Mouse (Mus musculus) heart, adult 11 months (tissue): ENCODE results near the gene S100pbp.

Experiments used
- DNase-seq: peaks from one replicate; pipeline ENCODE4 v3.0.0; 2022

Gene S100pbp

DNA sequence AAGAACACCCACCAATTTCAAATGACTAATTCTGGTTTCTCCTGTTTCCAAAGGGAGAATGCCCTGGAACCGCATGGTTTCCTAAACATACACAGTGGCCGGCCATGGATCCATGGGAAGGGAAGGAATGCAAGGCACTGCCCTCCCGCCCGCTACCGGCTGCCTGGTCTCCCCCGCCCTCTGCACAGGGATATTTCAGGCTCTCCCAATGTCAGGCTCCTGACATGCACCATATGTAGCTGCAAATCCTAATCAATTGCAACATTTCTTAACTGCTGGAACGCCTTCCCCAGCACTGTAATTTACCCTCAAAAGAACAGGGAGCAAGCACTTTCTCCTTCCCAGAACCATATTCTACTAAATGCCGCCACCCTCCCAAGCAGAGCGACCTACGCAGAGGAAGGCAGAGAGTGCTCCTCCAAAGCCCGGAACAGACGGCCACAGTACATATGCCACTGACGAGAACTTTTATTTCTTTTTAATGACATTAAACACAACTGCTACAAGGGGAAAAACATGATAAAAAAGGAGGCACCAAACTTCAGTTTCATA is 41.9 kb downstream of the S100pbp start:
- peak; percentile 89 for DNase-seq

DNA sequence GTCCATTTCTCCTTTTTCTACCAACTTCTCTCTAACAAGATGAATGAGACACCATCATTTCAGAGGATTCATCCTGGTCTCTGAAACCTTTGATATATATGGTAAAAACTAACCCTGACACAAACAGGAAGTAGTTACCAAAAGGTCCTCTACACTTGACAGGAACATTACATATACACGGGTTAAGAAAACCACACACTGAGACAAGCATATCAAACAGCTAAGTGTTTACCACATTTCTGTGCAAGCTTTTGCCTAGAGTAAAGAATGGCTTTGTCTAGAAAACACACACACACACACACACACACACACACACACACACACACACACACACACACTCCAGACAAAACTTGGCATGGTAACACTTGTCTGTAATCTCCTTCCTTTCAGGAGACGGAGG is 43.1 kb downstream of the S100pbp start:
- no peak for DNase-seq

DNA sequence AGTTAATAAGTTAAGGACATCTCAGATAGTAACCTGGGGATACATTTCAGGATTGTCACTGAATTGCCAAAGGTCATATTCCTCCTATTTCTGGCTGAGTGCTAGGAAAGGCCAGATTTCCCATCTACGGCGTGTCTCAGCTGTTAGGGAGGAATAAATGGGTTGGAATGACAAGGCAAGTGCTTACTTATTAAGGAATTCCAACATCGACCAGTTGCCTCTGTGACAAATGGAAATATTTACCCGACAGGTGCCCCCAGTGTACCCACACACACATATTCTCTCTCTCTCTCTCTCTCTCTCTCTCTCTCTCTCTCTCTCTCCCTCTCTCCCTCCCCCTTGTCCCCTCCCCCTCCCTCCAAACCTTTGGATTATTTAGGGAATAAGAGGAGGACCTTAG is 43.6 kb downstream of the S100pbp start:
- DNase-seq, result no peak

DNA sequence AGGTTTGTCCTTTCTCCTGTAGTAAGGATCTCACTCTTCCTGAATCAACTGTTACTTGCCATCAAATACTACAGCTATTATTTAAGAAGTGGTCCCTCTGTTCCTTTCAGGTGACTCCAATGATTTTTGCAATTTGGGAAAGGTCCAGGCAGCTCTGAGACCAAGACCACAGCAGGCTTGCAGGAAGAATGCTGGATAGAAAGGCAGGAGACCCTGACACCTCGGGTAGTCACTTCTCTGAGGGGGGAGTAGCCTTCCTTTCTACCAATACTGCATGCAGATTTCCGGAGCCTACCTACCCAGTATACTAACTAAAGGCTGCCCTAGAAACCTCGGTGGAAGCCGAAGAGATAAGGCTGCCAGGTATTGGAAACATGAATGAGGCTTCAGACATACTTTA is 44.1 kb downstream of the S100pbp start:
- peak; percentile 79 for DNase-seq

DNA sequence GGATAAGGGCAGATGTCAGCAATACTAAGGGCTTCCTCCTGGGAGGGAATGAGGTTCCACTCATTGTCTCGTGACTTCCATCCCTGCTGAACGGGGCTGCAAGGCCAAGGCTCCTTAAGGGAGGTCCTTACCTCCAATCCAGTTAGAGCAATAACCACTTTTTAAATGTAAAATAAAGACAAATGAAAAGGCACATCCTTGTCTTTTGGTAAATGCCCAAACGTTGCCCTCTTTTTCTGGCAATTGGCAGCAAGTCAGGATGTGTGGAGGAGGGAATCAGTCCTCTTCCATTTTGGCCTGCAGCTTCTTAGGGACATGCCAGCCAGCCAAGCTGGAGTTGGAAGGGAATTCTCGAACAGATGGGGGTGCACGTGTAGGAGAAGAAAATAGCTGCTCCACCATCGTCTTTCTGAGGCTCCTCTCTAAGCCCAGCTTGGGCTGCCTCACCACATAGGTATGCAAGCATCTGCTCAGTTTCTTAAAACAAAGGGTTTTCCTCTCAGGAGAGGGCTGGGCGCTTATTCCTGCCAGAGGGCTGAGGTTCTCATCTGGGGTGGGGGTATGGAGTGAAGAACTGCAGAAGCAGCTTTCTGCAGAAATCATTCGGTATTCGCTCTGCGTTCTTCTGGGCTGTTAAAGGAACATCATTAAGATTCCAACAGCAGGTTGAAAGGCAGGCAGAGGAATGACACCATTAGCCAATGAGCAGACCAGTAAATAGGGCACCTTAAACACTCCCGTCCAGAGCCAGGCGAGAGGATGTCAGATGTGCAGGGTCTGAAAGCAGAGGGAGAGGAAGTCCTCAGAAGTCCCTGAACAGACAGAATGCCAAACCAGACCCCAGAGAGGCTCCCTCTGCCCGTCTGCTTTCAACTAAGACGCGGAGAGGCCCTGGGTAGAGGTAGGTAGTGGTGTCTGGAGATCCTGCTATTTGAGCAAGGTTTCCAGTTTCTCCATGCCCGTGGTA is 44.8 kb downstream of the S100pbp start:
- DNase-seq, result peak; percentile 90

DNA sequence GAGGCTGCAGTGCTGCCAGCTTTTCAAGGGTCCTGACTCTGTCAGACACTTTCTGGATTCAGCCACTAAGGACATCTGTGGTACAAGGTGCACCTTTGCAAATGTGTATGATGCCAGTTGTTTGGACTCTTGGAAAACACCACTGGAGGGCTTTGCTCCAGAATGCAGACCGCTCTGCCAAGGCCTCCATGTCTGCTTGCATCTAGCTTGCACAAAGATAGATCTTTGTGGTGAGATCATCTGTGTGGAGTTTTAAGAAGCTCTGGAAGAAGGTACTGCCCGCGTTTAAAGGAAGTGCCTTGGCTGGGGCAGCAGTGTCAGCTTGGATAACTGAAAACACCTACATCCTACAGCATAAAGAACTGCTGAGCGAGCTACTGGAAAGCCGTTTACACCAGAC is 46.0 kb downstream of the S100pbp start:
- peak; percentile 84 for DNase-seq

DNA sequence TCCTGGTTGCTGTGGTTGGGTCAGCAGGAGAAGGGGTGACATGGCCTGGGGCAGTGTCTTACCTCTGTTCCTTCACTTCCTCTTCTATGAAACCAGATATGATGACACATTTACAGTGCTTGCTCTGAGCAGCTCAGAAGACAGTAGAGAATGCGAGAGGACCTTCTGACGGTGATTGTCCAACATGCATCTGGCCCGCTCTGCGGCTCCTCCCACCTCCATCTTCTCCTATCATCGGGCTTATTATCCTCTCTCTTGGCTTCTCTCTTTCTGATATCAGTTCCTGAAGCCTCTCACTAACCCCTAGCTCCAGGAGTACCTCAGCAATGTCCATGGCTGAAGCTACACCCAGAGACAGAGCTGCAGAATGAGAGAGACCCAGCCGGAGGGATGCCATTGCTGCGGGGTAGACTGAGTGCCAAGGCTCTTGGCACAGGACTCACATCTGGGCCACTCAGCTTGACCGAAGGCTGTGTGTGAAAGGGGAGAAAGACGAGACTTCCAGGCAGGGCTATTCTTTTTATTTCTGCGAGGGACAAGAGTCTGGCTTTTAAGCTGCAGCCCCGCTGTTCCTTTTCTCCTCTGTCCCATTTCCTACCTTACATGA is 47.0 kb downstream of the S100pbp start:
- peak; percentile 91 for DNase-seq

DNA sequence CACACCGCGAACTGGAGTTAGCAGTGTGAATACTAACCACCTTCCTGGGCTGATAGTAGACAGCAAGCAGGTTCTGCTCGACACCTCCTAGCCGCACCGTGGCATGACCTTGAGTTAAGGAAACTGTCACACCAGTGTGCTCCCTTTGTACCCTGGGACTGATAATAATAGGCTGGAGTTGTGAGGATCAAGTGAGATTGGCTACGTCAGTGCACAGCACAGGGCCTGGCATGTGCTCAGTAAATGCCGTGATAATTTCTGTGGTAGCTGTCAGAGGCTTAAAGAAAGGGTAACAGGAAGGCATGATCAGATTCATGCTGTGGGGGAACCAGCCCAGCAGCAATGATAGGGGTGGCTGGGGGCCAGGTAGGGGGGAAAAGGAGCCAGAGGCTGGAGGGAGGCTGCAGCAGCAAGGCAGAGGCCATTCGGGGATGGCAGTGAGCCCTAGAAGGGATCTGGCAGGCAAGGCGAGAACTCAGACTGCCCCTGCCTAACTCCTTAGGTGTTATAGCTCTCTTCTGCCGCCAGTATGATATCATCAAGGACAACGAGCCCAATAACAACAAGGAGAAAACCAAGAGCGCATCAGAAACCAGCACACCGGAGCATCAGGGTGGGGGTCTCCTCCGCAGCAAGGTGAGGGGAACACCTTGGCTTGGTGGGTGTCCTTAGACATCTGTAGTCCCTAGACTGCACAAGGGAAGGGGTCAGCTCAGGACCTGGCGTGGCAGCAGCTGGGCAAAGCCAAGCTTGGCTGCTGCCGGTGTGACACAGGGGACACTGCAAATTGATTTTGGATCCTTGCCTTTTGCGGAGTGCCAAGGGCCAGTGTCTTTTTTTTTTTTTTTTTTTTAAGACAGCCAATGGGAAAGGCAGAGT is 47.7 kb downstream of the S100pbp start:
- DNase-seq, result peak; percentile 97

DNA sequence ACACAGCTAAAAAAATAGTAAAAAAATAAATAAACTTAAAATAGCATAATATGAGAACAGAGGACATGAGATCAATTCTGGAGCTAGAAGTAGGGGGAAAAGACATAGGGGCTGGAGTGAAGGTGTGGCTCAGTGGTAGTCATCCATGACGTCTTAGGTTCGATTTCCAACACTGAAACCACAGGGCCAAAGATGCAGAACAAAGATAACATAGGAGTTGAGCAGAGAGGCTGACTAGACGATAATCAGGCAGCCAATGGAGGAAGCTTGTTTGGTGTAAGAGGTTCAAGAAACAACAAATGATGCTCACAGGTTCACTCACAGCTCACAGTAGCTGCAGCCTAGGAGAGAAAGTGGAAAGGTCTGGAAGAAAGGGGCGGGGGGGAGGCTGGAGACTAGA is 48.7 kb downstream of the S100pbp start:
- no peak for DNase-seq

DNA sequence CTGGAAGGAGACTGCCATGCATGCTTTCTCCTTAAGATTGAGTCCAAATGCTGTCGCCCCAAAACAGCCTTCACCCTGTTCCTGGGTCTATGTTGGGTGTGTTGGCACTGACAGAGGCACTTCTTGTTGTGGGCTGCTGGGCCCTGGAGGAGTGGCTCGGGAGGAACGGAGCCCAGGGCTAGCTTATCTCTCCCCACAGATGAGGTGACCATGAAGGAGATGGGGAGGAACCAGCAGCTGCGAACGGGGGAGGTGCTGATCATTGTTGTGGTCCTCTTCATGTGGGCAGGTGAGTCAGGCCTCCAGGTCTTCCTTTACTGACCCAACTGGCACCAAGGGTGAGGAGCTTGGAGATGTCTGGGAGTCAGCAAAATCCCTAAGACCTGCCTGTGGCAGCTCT is 49.9 kb downstream of the S100pbp start:
- no peak for DNase-seq

DNA sequence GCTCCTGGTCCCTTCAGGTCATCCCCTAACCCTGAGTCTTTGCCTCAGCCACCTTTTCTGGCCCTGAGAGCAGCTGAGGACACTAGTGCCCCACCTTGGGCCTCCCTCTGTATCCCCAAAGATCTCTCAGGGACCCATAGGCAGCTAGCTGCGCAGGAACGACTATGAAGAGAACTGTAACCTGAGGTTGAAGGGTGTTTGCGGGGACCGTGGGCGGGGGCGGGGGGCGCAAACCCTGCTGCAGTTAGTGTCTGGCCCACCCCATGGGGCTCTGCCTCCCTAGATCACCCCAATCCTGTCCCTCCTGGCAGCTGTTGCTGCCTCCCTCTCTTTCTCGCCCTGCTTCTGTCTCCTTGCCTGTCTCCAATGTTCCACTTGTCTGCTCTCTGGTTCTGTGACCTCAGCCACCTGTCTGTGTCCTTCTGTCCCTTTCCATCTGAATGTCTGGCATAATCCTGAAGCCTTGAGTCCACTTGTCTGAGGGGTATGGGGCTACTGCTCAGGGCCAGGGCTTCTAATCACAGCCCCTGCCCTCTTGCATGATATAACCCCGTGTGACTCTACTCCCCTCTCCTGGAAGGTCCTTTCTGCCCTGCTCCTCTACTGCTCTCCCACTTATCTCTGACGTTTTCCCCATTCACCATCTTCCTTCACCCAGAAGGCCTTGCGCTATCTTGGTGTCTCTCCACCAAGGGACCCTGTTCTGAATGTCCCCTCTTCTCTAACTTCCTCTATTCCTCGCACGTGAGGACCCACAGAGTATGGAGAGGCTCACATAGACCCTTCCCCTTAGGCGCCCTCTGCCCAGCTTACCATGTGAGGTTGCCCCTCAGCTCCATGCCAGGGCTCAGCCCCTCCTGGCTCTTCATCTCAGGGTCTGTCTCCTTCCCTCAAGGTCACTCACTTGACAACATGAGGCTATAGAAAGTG is 51.9 kb downstream of the S100pbp start:
- DNase-seq, result no peak

DNA sequence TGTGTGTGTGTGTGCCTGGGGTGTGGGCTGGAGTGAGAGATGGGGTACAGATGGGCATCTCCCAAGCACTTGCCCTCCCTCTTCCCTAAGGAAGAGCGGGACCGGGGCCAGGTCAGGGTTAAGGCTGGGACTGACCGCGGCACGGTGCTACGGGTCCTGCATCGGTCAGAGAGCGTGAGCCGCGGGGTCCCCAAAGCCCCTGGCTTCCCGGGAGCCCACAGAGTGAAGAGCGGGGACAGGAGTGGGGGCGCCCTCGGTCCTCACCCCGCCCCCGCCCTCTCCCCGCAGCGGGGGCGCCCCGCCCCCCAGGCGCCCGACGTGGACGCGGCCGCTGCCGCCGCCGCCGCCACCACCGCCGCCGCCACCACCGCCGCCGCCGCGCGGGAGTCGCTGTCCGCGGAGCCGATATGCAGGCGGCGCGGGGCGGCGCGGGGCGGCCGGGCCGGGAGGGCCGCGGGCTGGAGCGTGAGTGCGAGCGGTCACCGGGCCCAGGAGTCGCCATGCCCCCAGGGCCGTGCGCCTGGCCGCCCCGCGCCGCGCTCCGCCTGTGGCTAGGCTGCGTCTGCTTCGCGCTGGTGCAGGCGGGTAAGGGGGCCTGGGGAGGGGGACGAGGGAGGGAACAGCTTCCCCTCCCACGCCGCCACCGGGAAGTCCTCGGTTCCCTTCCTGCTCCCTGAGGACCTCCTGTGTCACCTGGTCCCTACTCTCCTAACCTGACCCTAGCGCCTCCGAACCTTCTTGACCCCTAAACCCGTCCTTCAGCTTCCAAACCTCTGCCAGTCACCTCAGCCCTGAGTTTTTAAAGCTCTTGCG is 52.7 kb downstream of the S100pbp start, which contains the start of gene Fndc5:
Fndc5 (plus strand) TSS at position 421 of the 813 bp plus-strand sequence.
- peak; percentile 92 for DNase-seq

DNA sequence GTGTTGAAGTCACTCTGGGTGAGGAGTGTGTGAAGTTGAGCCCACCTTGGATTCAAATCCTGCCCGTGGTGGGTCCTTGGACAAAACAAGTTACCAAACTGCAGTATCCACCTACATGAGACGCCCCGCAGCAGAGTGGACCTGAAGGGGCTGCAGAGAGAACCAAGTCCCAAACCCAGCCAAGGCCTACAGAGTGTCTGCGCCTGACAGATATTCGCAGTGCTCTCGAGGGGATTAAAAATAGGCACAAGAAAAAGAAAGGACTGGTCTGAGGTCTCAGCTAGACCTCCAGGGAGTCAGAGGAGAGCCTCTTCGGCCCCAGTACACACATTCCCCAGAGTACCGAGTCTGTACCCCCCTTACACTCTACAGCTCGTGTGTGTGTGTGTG is 53.3 kb downstream of the S100pbp start:
- no peak for DNase-seq

DNA sequence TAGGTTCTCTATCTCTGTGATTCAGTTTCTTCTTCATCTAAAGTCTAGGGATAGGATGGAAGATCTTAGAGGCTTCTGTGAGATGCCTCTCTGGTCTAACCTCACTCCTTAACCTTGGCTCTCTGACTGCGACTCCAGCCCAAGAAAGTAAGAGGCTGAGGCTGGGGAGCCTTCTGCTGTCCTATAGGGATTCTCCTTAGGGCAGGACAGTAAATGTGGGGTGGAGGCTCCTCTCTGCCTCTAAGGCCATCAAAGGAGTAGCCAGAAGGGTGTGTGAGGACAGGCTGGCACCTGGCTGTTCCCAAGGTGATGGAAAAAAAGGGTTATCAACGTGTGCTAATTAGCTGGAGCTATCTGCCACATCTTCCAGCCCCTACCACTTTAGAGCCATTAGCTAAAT is 53.9 kb downstream of the S100pbp start:
- DNase-seq, result no peak

DNA sequence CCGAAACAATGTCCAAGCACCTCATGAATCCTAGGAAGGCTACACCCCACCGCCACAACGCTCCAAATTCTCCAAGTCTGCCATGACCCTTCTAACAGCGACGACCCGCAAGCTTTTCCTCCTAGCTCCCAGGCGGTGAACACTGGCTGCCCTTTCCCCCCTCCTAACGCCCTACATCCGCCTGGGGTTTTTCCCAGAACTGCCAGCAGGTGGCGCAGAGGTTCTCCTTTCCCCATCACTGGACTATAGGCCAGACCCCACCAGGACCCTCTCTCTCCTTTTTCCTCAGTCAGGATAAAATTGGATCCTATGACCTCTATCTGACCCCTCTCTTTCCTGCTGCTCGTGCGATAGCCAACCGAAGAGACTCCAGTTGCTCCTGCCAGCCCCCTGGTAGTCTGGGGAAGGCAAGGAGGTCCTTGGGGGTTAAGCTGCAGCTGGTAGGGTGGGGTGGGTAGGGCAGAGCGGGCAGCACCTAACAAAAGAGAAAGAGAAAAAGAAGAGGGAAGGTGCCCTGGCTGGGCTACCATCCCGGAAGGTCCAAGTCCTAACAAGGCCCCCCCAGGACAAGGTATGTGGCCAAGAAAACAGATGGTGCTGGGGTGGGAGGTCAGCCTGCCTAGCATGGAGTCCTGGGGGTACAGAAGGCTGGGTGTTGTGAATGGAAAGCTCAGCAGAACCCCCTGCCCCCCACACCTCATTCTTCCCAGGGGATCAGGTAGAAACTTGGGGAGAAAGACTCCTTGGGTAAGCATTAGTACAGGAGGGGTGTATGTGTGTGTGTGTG is 54.5 kb downstream of the S100pbp start:
- DNase-seq, result peak; percentile 96

DNA sequence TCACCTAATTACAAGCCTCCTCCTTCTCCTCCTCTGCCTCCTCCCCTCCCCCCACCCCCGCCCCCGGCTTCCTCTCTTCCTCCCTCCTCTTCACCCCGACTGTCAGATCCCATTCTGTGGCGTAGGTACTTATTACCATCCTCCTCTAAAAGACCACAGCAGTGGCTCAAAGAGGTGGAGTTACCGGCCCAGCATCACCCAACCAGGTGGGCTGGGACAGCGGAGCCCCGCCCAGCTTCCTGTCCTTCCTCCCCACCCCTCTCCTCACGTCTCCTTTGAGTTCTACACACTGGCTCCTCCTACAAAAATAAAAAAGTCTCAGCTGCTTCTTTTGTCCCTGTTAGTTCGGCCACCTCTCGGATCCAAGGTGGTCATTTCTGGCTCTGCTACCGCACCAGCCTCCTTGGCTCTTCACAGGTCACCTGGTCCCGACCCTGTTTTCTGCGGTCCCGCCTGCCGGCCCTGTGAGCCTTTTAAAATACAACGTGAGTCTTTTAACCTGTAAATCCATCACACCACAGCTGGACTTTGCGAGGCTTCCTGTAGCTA is 58.7 kb downstream of the S100pbp start:
- no peak for DNase-seq

DNA sequence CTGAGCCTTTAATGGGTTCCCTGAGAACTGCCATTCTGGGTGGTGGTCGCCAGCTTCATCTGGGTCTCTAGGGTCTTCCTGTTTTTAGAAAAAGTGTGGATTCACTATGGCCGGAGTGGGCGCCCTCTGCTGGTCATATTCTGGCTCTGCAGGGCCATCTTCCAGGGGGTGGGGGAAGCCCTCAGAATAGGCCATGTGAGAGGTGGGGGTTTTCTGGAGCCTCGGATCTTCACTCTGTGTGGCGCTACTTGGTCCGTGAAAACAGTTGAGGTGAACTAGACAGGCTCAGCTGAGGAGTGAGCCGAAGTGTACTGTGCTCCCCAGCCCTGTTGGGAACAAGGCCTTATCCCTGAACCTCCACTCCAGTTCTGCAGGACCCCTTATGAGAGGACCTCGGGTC is 59.4 kb downstream of the S100pbp start:
- DNase-seq, result no peak

DNA sequence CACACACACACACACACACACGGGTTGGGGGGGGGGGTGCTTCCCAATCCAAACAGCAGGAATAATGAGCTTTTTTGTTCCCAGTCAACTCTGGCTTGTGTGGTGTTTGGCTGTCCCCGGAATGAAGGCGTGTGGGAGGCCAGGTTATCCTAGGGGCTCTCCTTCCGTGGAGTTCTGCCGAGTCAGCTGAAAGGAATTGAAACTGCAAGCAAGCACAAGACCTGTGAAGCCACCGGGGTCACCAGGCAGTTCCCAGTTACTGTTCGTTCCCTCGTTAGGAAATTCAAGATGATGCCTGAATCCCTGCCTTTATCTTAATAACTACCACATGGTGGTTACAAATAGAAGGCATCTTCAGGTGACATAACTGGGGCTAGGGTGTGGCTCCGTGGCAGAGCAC is 60.1 kb downstream of the S100pbp start:
- peak; percentile 89 for DNase-seq

DNA sequence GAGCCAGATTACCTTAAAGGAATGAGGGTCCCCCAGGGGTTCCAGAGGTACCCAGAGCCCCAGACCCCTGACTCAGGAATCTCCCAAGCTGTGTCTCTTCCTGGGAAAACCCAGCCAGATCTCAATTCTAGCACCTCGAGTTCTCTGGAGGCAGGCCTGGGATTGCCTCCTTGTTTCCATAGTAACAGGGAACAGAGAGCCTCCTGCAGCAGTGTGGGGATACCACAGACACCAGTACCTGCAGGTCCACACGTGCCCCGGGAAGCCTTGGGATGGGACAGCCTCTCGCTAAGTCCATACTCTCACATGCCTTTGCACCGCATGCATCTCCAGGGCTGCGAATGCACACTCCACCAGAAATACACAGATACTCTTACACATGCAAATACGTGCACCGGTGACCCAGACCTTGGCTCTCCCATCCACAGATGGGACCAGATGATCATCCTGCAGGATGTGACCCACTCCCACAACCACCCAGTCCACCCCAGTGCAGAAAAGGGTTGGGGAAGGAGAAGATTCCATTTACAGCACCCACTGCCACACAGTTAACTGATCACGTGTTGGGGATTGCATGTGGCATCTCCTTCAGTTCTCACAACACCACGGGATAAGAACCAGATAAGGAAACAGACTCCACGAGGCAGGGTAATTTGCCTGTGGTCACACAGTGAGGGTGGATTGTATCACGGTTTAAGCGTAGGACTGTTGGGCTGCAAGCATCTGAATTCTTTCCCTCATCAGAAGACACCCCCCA is 60.8 kb downstream of the S100pbp start:
- peak; percentile 89 for DNase-seq
